Mouse (Mus musculus): Measurements from ENCODE around the gene Smim6.

Gene Smim6

GRCm38 (mm10) chr11:115911632-115912376 is at the start of gene Smim6:
Gene Smim6, plus strand, starts transcription at chr11:115912017.
- peak; percentile 37 to 59 for DNase-seq

DNA sequence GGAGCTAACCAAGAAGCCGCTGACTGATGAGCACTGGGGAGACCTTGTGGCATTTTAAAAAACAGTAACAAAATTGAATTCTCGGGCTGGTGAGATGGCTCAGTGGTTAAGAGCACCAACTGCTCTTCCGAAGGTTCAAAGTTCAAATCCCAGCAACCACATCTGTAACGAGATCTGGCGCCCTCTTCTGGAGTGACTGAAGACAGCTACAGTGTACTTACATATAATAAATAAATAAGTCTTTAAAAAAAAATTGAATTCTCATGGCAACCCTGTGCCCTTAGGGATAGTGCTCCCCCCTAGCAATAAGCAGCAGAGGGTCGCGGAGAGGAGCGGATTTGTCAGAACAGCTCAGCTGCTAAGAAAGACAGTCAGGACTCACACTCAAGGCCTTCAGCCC is 47.9 kb upstream of the Smim6 start:
- DNase-seq = no peak

DNA sequence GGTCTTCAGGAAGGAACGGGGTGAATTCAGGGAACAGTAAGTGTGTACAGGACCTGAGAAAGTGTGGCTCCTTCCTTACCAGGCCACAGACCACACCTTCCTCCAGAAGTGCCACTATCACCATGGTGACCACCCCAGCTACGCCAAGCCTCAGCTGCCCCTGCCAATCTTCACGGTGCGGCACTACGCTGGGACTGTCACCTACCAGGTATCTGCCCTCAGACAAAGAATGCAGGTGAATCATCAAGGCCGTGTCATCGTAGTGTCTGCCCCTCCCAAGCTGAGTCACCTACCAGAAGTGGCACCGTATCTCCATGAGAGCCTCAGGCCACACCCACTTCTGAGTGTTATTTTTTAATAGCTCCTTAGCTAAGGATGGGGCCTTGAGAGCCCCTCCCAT is 42.4 kb upstream of the Smim6 start:
- DNase-seq = no peak

GRCm38 (mm10) chr11:115872437-115872836 is 39.4 kb upstream of the Smim6 start:
- no peak for DNase-seq

DNA sequence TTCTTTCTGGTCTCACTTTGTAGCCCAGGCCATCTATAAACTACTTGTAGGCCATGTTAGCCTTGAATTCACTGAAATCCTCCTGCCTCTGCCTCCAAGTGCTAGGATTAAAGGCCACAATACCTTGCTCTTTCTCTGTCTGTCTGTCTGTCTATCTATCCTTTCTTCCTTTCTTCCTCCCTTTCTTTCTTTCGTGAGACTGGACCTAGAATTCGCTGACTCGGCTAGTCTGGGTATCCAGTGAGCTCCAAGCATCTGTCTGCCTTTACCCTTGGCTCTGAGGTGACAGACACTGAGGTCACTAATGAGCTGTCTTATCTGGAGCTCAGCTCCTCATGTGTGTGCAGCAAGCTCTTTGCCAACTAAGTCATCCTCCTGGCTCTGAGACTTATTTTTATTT is 35.9 kb upstream of the Smim6 start:
- DNase-seq = no peak

- no peak for DNase-seq
Observed at GRCm38 (mm10) chr11:115876438-115876837, 35.4 kb upstream of the Smim6 start.

- peak; percentile 47 to 66 for DNase-seq
Observed at GRCm38 (mm10) chr11:115877174-115877755, 34.6 kb upstream of the Smim6 start.

DNA sequence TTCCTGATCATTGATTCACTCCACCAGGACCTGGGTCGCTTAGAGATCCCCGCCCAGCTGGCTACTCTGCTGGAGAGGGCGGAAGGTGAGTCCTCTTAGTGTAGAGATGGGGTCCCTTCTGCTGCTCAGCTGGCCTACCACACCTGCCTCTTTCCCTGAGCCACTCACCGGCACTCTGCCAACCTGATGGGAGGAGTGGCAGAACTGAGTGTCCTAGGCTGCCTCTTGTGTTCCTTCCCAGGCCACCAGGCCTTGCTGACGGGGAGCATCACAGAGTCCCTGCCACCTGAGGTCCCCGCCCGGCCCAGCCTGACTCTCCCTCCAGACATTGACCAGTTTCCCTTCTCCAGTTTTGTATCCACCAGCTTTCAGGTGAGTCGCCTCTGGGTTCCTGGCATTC is 33.7 kb upstream of the Smim6 start:
- DNase-seq = peak; percentile 24 to 38

DNA sequence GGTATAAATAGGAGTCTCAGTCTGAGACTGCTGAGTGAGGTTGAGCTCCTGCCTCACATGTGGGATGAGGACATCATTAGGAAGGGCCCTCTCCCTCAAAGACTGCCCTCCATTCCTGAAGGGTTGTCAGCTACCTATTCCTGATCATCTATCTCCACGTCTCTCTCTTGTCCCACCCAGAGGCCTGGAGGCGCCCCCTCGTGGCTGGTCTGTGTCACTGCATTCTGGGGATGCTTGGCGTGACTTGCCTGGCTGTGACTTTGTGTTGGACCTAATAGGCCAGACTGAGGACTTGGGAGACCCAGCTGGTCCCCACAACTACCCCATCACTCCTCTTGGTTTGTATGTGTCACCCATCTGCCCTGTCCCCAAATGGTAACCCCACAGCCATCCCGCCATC is 30.8 kb upstream of the Smim6 start:
- peak; percentile 48 to 49 for DNase-seq

- DNase-seq = no peak
Observed at GRCm38 (mm10) chr11:115883251-115883650, 28.6 kb upstream of the Smim6 start.

DNA sequence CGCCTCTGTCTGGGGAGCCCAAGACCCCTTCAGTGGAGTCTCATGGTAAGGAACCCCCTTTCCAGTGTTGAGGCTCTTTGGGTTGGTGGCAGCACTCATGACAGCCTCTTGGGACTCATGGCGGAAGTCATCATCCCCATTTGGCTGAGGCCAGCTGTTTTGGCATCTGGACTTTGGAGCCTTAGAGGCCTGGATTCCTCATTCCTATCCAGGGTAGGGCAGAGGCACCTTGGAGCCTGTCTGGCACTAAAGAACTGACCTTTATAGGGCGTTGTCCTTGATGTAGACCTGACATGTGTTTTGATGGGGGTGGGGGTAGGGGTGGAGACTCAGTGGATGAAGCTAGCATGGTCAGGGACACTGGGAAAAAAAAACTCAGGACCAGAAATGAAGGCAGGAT is 27.5 kb upstream of the Smim6 start:
- no peak for DNase-seq

DNA sequence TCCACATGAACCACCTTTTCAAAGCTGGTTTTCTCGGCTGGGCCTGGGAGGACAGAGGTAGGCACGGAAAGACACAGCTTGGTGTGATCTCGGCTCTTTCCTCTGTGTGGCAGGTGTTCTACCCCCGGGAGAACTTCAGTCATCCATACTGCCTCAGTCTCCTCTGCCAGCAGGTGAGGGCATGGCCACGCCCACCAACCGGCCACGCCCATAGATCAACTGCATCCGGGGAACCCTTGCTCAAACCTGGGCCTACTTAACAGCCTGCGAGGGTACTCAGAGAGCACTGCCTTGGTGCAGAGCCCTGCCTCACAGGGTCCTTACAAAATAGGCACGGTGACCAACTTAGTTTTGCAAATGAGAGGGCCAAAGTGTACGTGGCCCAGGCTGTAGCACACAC is 26.5 kb upstream of the Smim6 start:
- no peak for DNase-seq

- no peak for DNase-seq
Observed at GRCm38 (mm10) chr11:115886446-115886845, 25.4 kb upstream of the Smim6 start.

DNA sequence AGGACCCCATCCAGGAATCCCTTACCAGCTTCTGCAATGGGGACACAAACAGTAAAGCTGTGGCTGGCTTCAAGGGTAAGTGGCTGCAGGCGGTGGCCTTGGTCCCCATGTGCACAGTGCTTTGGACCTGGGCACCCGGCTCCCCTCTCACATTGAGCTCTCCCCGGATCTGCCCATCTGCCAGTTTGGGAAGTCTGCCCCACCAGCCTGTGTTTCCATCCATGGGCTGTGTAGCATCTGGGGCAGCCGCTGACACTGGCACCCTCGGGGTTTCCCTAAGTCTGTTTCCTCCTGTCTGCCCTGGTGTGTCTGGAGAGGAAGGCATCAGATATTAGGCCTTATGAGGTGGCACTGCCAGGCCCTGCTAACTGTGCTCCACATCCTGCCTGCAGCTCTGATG is 23.8 kb upstream of the Smim6 start:
- no peak for DNase-seq

- DNase-seq = no peak
Observed at GRCm38 (mm10) chr11:115889159-115889558, 22.7 kb upstream of the Smim6 start.

- DNase-seq = no peak
Observed at GRCm38 (mm10) chr11:115892213-115892612, 19.6 kb upstream of the Smim6 start.

GRCm38 (mm10) chr11:115893071-115893470 is 18.7 kb upstream of the Smim6 start:
- no peak for DNase-seq

- peak in 1 of 2 experiments; percentile 50 for DNase-seq
Observed at GRCm38 (mm10) chr11:115894755-115895520, 16.9 kb upstream of the Smim6 start.

DNA sequence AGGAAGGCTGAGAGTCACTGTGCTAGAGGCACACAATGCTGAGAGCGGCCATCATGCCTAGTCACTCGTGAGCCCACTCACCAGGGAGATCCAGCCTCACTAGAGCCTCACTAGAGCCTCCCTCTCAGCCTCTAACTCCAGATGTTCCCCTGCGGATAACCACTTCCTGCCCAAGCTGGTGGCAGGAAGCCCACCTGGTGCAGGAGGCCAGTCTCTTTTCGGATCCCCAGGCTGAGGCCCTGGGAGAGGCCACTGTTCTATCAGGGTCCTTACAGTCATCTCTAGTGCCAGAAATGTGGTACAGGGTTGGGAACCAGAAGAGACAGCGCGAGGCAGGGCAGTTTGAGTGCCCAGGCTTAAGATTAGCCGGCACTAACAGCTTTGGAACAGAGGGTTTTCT is 13.4 kb upstream of the Smim6 start:
- DNase-seq = no peak

GRCm38 (mm10) chr11:115898886-115899285 is 12.9 kb upstream of the Smim6 start:
- DNase-seq = peak; percentile 63 to 73

GRCm38 (mm10) chr11:115899486-115900266 is 12.1 kb upstream of the Smim6 start, which contains the start of gene Smim5:
Gene Smim5, plus strand, starts transcription at chr11:115899966.
- peak; percentile 73 to 83 for DNase-seq

GRCm38 (mm10) chr11:115900561-115901337 is 11.1 kb upstream of the Smim6 start:
- DNase-seq = no peak
